Mouse (Mus musculus) cerebellum, adult 9-11 months (tissue): Measurements from ENCODE around the gene Gm10153.
"Not testable (repeated sequence)": the region's sequence is repeated elsewhere in the genome, so short reads cannot be mapped to it uniquely, and the experiment has no call there.

Source experiments
- DNase-seq: peaks from one replicate; pipeline ENCODE4 v3.0.0; 2022

Gene Gm10153

GRCm38 (mm10) chr7:142190289-142190688, at the start of gene Gm10153:
Gene Gm10153 (minus strand): TSS chr7:142190389.
- DNase-seq = no peak

DNA sequence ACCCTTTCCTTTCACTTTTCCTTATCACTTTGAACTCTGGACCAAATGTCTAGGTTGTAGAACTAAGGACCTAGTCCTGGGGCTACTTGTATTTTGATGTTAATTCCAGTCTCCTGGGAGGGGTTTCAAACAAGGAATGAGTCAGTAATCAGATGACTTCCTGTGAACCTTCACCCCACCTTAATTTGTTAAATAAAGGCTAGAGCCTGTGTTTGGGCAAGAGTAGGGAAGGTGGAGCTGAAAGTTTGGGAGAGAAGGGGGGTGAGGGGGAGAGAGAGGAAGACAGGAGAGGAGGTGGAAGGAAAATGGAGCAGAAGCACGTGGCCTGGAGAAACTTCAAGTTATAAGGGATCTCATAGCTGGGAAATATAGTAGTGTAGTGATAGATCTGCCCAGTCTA, 41.4 kb upstream of the Gm10153 start:
- DNase-seq = no peak

- not testable (repeated sequence) for DNase-seq
These were observed 39.7 kb upstream of the Gm10153 start, which contains the start of gene Krtap5-5 for GRCm38 (mm10) chr7:142229871-142230270. Gene Krtap5-5 (minus strand): TSS chr7:142229971.

GRCm38 (mm10) chr7:142224518-142224917, 34.3 kb upstream of the Gm10153 start:
- no peak for DNase-seq

DNA sequence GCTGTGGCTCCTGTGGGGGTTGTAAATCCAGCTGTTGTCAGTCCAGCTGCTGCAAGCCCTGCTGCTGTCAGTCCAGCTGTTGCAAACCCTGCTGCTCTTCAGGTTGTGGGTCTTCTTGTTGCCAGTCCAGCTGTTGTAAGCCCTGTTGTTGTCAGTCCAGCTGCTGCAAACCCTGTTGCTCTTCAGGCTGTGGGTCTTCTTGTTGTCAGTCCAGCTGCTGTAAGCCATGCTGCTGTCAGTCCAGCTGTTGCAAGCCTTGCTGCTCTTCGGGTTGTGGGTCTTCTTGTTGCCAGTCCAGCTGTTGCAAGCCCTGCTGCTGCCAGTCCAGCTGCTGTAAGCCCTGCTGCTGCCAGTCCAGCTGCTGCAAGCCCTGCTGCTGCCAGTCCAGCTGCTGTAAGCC, 21.9 kb upstream of the Gm10153 start:
- DNase-seq = not testable (repeated sequence)

- DNase-seq = no peak
These were observed 21.4 kb upstream of the Gm10153 start, which contains the start of gene Gm7579 for GRCm38 (mm10) chr7:142211559-142211958. Gene Gm7579 (plus strand): TSS chr7:142211859.

- not testable (repeated sequence) for DNase-seq
These were observed 16.7 kb upstream of the Gm10153 start for GRCm38 (mm10) chr7:142206891-142207290.

DNA sequence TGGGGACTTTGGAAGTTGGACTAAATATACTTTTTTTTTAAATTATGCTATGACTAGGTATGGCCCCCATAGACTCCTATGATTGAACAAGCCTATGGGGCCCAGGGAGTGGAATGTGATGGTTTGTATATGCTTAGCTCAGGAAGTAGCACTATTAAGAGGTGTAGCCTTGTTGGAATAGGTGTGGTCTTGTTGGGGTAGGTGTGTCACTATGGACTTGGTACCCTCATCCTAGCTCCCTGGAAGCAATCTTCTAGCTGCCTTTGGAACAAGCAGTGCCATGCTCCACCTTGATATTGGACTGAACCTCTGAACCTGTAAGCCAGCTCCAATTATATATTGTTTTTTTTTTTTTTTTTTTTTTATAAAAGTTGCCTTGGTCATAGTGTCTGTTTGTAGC, 15.3 kb upstream of the Gm10153 start:
- DNase-seq = no peak

DNA sequence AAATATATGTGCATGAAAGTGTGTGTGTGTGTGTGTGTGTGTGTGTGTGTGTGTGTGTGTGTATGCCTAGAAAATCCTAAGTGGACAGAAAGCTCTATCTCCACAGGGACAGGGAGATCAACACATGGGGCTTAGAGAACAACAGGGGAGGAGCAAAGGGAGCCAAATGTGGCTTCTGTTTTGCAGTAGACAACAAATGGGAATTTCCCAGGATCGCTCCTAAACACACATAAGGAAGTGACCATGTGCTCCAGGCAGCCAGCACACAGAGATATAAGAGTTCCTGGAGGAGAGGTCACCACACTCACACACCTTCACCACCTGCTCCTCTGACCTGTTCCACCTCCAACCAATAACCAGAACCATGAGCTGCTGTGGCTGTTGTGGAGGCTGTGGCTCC, 10.9 kb upstream of the Gm10153 start, which contains the start of gene Krtap5-3:
TSS of gene Krtap5-3 (plus strand) at position 301 of the 400 bp plus-strand sequence.
- DNase-seq = no peak

DNA sequence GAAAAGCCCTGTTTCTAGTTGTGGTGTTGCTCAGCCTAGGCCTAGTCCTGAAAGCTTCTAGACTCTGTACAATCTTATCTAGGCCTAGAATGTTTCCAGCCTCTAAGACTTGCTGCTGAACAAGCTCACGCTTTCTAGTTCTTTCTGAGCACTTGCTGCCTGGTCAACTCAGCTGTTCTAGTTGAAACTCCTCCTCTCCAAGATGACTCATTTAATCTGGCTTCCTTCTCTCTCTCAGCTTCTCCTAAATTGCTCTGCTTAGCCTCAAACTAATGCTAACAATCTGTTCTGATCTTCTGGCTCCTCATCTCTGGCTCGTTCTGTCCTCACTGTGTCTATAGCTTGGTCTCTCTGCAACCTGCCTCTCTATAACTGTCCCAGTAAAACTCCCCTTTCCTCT, 8.6 kb upstream of the Gm10153 start:
- no peak for DNase-seq

DNA sequence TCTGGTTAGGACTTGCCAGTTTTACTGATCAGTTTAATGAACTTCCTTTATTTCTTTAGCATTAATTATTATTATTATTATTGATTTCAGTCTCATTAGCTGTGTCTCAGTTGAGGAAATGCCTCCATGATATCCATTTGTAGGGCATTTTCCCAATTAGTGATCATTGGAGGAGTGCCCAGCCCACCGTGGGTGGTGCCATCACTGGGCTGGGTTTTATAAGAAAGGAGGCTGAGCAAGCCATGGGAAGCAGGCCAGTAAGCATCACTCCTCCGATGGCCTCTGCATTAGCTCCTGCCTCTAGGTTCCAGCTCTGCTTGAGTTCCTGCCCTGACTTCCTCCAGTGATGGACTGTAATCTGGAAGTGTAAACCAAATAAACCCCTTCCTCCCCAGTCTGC, 2.0 kb downstream of the Gm10153 start:
- DNase-seq = no peak

DNA sequence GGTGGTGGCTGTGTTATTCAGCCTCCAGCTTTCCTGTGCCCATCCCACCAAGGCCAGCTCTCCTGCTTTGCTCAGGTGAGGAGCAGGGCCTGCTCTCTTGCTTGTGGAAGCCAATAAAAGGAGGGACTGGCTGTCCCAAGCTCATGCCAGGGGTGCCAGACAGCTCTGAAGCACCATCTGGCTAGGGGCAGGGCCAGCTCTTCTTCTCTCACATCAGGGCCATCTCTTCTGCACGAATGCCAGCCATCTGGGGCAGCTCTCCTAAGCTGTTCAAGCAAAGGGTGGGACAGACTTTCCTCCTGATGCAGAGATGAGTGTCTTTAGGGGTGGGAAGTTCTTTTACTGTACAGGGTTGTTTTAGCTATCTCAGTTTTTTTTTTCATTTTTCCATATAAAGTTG, 9.2 kb downstream of the Gm10153 start:
- DNase-seq = no peak

DNA sequence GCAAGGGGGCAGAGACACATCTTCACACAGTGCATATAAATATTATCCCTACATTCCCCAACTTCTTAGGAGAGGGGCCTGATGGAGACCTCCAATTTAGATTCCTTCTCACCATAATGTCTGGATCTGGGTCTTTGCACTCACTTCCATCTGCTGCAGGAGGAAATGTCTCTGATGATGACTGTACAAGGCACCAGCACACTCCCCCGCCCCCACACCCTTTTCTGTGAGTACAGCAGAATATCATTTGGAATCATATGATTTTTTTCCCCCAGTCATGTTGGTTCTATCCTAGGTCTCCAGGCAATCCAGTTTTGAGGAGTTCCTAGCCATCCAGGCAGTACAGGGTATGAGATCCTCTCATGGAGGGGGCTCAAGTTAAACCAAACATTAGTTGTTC, 11.5 kb downstream of the Gm10153 start:
- no peak for DNase-seq

DNA sequence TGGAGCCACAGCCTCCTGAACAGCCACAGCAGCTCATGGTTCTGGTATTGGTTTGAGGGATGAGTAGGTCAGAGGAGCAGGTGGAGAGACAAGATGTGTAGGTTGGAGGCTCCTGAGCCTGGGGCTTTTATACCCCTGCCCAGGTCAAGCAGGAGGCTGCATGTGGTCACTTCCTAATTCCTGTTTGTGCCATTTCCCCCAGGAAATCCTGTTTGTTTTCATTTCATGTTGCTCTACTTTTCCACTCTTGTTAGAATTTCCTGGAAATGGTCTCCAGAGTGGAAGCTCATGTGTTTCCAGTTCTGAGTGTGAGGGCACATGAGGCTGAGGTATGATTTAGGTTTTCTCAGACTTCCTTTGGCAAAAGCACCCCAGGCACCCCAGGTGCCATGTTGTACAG, 14.3 kb downstream of the Gm10153 start, which contains the start of gene Krtap5-2:
TSS of gene Krtap5-2 (minus strand) at position 101 of the 400 bp plus-strand sequence.
- DNase-seq = not testable (repeated sequence)

DNA sequence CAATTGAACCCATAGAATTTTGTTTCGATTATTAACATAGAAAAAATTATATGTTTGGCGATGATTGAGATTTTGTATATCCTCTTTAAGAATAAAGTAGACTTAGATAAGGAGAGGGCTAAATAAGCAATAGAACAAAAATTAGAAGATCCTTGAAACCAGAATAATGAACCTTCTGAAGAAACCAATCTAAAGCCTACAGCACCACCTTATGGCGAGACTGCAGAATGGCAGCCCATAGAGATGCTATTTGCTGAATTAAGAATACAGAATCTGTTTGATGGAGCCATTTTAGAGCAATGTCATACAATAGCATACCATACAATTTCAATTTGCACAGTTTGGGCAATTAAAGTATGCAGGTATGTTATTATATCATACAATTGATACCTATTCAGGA, 20.4 kb downstream of the Gm10153 start:
- DNase-seq = no peak

- DNase-seq = not testable (repeated sequence)
These were observed 24.6 kb downstream of the Gm10153 start, which contains the start of gene Gm4553 for GRCm38 (mm10) chr7:142165639-142166038. Gene Gm4553 (minus strand): TSS chr7:142165739.

- no peak for DNase-seq
These were observed 30.8 kb downstream of the Gm10153 start for GRCm38 (mm10) chr7:142159366-142159765.

GRCm38 (mm10) chr7:142157013-142157412, 33.2 kb downstream of the Gm10153 start, which contains the start of gene Gm29735:
Gene Gm29735 (minus strand): TSS chr7:142157113.
- DNase-seq = not testable (repeated sequence)

GRCm38 (mm10) chr7:142155308-142155707, 34.9 kb downstream of the Gm10153 start:
- no peak for DNase-seq

DNA sequence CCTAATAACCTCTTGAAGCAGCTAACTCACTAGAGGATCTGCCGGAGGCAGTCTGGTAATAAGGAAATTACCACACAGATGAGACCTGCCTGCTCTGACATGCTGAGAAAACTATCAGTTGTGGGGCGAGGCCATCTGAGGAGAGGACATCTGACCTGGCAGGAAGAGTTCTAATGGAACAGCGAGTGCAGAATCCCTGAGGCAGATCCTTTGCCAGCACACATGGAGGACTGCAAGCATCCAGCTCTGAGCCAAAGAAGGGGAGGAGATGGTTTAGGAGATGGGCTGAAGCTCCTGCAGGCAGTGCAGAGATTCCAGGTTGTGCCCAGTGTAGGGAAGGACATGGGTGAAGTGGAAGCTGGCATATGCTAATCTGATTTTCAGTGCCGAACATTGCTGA, 38.0 kb downstream of the Gm10153 start:
- no peak for DNase-seq

DNA sequence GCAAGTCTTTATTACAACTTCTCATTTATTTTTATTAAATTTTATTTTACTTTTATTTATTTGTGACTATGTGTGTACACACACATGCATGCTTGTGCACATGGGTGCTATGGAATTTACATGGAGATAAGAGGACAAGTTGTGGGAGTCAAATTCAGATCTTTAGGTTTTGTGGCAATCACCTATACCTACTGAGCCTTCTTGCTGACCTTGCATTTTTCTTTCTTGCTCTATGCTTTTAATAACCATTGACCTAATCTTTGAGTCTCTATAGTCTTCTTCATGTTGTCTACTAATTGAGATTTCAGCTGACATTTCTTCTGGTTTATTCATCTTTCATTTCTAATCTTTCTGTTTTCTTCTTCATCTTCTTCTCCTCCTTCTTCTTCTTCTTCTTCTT, 41.6 kb downstream of the Gm10153 start:
- no peak for DNase-seq

DNA sequence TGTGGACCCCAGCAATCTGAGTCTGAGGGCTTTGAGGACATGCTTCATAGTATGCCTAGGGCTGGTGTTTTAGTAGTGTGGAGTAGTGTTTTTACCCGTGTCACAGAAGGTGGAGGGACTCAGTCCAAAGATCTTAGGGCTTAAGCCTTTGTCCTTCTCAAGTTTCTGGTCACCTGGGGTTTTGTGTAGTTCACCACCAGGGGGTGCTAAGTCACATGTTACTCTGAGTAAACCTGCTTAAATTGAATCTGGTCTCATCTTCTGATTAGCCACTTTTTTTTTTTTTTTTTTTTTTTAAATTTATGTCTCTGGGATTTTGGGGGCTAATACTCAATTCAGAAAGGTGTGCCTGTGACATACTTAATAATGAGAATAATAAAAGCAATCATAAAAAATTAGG, 44.2 kb downstream of the Gm10153 start:
- no peak for DNase-seq

GRCm38 (mm10) chr7:142145413-142145940, 44.7 kb downstream of the Gm10153 start:
- DNase-seq = no peak

DNA sequence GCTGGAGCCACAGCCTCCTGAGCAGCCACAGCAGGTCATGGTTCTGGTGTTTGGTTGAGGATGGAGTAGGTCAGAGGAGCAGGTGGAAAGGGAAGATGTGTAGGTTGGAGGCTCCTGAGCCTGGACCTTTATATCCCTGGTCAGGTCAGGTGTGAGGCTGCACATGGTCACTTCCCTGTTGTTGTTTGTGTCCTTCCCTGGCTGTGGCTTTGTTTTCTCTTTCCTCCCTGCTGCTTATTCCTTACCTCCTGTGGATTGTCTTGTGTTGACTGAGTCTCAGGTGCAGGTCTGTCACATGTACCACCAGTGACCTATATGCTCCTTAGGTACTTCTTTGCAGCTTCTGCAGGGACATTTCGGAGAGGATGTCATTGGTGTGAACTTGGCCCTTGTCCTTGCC, 45.7 kb downstream of the Gm10153 start, which contains the start of gene Gm45337:
TSS of gene Gm45337 (minus strand) at position 101 of the 400 bp plus-strand sequence.
- no peak for DNase-seq

GRCm38 (mm10) chr7:142143506-142144010, 46.6 kb downstream of the Gm10153 start:
- not testable (repeated sequence) for DNase-seq
